Mouse (Mus musculus) thymus, postnatal 0 days (tissue): ENCODE results near the gene Papss1. TPM values are rescaled to one million over a fixed set of nuclear protein-coding genes. Genes with fewer than 3 reads are reported as not detected.

Source experiments
- polyA plus RNA-seq: library from polyadenylated mRNA; unstranded; fragments of >200 nt; fragmentation: Nextera tagmentation; extraction: Ambion mirVana; gene quantifications from 2 replicates; pipeline ENCODE4 v1.2.1, GENCODE M21; 2015

Papss1 gene
- polyA plus RNA-seq, 1 experiment from 2014 or later: 50.7 TPM

Other genes with a start within 250 kb of the Papss1 start
- gene Sgms2, start 73.4 kb upstream of the Papss1 start, polyA plus RNA-seq: 0.28 and 0.42 TPM in 2 replicates